Mouse (Mus musculus): ENCODE data around the gene Hs3st5.

Gene Hs3st5

DNA sequence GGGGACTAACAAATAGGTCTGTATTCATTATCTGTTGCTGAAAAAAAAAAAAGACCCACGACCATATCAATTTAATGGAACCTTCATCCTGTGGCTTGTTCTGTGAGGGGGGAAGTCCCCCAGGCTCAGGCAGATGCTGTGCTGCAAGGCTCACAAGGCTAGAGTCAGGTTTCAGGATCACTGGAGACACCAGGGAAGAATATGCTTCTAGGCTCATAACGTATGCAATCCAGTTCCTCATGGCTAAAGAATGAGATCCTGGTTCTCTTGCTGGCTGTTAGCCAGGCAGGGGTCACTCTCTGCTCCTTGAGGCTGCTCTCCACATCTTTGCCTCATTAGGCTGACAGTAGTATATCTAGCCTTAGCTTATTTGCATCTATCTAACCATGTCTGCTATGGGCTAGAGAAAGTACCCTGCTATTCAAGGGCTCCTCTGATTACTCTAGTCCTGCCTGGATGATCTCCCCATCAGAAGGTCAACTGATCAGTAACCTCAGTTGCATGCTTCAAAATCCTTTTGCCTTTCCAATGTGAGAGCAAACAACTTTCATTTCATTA lies 294.4 kb downstream of the Hs3st5 start:
- DNase-seq (ENCODE audit: low read depth, low spot score): no peak

DNA sequence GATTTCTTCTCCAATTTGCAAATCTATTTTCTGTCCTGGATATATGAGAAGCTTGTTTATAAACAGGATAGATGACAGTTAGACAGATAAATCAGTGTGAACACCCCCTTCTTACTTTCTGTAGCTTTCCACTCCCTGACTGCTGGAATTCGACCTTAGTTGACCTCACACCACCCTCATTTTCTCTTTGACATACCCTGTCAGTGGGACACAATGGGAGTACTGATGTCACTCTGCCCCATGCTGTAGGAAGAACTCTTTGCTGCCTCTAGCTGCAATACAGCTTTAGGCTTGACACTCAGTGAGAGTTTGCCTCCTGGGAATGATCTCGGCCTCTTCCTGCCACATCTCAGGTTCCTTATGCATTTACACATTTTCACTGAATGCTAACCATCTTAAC lies 297.1 kb downstream of the Hs3st5 start:
- no peak for DNase-seq (ENCODE audit: low read depth, low spot score)

DNA sequence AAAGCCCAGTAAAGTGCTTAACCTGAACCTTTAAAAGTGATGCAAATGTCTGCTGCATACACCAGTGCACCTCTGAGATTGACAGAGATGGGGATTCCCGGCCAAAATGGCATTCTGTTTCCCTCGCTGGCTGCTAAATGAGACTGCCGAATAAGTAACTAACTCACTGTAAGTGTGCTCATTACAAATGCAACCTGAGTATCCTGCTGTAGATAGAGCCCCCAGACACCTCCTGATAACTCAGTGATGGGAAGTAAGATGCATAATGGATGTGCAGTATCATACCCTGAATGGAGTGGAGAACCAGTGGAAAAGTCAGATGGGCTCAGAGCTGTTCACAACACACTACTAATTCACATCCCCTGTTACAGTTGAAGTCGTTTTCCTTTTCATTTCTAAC lies 298.7 kb downstream of the Hs3st5 start:
- DNase-seq (ENCODE audit: low read depth, low spot score): no peak

DNA sequence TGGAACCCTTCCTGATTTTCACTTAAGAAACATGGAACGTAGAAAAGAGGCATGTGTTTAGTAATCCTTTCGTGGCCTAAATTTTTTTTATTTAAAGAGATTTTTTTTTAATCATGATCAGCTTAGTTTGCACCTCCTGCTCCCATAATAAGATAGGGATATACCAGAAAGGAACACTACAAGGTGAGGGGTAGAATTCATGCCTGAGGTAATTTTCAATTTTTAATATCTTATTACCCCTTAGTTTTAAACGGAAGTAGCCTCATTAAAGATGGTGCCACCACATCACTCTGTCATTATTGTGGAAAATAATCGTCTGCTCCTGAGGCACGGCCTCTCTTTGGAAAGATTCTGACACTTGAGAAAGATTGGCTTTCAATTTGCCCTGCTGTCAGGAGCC lies 299.2 kb downstream of the Hs3st5 start:
- DNase-seq (ENCODE audit: low read depth, low spot score): no peak

DNA sequence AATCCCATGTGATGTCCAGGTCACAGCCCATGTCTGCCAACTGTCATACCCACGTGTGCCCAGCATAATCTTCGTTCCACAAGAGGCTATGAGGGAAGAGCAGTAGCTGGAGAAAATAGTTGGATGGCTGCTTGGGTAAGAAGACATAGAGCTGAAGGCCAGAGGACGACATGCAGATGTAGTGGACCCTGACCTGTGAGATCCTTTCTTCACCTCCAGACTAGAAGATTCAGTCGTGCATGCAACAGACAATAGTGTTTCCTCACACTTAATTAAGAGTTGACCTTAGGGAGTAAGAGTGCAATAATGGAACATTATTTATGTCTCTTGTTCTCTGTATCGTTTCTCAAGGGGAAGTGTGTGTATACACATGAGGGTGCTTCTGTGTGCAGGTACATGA lies 300.4 kb downstream of the Hs3st5 start:
- DNase-seq (ENCODE audit: low read depth, low spot score): no peak

DNA sequence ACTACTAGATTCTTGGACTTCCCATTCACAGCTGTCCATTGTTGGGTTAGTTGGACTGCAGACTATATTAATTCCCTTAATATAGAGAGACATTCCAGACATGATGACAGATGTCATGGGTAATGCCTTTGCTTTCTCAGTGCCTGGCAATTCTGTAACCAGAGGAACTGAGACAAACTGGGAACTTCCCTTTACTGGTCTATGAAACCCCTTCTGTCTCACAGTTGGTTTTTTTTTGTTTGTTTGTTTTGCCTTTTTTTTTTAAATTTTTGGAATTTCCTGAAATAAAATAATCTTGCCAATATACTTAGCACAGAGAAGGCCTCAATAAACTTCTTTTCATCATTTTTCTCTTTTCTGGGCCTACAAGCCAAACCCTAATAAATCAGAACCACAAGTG lies 312.3 kb downstream of the Hs3st5 start:
- DNase-seq (ENCODE audit: low read depth, low spot score): no peak

DNA sequence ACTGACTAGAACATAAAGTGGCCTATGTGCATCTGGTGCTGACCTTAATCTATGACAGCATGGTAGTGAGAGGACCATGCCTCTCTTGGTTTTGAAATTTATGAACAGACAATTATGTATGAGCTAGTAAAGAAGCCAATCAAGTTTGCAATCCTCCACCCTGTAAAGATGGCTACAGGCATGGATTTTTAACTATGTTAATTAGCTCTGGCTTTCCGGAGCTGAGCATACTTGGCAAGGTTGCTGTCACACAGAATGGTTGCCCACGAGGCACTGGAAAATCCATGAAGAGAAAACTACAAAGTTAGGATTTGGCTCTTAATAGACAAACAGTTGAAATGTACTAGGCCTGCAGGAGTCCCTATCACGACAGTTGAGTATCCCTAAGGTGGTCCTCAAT lies 322.5 kb downstream of the Hs3st5 start:
- DNase-seq (ENCODE audit: low read depth, low spot score): no peak

DNA sequence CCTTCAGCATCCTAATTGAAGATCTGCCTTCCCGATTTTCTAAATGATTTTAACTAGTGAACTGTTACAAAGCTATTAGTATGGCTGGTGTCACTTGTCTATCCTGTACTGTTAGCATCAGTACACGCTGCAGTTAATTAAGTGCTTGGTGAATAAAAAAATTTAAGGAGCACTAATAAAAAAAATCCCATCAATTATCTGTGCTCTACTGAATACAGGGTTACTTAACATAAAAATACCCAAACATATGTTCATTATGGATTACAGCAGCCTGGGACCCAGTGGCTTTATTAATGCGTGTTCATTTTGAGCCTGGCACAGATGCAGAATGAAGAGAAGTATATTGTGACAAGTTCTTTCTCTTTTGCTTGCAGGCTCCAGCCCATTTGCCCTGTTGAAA lies 325.6 kb downstream of the Hs3st5 start:
- no peak for DNase-seq (ENCODE audit: low read depth, low spot score)

DNA sequence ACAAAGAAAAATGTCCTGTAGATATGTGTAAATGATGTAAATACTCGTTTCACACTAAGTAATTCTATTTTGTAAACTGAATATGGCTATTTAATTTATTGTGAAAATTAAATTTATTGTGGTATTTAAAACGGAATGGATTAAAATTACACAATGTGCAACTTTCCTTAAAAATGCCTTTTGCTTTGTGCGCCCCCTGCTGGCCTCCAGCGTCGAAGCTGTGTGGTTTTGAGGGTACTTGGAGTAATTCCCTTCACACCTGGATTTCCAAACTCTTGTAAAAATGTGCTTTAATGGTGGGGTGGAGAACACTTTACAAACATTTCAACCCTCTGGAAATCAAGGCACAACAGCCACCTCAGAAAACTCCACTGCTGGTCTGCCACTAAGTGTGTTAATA lies 327.6 kb downstream of the Hs3st5 start:
- DNase-seq (ENCODE audit: low read depth, low spot score): peak; percentile 8

DNA sequence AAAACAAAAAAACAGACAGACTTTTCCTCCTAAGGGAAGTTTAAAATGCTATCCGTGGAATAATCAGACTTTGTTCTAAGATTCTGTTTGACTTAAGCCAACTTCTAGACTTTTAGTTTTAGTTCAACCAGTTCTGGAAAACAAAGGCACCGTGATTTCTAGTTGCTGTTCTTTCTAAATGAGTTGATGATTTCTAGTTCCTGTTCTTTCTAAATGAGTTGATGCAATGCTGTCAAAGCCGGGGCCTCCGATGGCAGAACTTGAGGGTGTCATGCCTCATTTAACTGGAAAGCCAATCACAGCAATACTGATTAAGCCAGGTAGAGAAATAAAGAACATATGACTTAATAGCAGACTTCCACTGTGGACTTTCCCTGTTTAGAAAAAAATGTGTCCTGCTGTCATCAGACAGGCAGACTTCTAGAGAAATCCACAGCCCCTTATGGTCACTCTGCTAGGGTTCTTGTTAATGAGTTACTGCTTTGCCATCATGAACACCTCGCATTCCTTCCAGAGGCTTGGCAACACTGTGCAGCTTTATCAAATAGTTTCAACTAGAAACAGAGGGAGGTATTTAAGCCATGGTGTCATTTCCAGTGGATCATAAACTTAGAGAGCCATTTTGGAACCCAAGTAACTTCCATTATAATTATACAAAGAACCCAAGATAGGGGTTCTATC lies 329.4 kb downstream of the Hs3st5 start:
- DNase-seq (ENCODE audit: low read depth, low spot score): no peak

DNA sequence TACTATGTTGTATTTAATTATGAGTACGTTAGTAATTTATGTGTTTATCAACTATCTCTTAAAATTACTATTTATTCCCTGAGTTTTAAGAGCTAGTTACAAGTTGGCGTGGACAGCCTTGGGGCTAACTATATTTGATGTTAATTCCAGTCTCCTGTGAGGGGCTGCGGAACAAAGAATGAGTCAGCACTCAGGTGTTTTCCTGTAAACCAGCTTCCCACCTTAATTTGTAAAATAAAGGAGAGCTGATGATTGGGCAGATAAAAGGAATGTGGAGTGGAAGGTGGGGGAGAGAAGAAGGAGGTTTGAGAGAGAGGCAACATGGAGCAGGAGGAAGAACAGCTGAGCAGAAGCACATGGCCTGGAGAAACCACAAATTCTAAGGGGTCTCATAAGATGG lies 343.6 kb downstream of the Hs3st5 start:
- DNase-seq (ENCODE audit: low read depth, low spot score): no peak

DNA sequence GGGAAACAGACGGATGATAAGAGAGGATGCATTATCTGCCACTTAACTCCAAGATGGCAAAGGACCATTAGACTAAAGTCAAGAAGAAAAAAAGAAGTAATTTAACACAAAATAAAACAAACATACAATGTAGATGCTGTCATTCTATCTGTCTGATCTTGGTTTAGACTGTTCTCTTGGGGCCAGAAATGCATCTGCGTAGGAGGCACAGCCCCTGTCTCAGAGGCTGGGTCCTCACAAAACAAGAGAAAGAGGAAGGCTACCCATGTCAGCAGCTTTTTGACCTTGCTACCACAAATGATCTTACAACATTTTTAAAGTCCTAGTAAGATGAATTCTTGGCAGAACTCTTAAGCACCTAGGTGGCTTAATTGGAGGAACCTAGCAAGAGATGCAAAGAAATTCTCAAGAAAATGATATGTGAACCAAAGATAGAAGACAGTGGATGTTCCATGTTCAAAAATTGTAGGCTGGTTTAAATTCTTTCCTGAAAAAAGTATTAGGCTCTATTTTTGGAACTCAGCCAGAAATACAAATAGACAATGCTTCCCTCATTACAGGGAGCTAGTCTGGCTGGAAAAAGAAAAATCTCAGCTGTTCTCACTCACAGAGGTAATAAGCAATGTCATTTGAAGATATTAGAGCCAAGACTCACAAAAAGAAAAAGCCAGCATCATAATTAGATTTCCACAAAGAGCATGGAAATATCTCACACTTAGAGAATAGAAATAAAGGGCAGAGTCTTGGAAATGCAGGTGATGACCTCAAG lies 355.7 kb downstream of the Hs3st5 start:
- DNase-seq (ENCODE audit: low read depth, low spot score): peak; percentile 29

Data from telencephalon, adult 2 months (tissue).